8 mouse cellular contexts compared by ENCODE assay signal in the genomic region with DNA sequence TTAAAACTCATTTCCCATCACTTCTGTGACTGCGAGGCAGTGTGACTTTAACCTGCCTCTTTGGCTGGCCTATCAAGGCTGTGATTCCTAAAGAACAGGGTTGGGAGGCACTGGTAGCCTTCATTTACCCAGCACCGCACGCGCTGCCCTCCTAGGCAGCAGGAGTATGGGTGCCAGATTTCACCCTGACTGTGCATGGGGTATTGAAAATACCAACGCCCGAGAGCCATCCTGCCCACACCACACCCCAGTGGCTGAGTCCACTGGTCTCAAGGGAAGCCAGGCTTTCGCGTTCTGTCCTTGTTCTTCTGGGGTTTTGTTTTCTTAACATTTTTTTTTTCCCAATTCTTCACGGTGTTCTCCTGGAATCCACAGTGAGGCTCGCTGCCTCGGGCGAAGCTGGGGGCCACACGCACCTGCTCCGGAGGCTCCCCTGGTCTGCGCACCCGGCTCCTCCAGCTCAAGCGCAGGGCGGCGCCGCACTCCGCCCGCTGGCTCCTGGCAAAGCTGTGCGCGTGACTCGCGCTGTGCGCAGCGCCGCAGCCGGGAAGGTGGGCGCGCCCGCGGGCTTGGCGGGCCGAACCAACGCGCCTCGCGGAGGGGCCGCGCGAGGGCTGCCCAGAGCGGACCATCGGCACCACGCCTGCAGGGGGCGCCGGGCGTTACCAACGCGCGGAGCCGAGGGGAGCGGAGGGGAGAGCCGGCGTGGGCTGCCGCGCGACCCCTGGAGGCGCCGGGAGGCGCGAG. TPM values are rescaled to one million over a fixed set of nuclear protein-coding genes. Genes with fewer than 3 reads are reported as not detected.
DNase-seq lines count a peak whose midpoint lies in the region; ATAC-seq lines count a peak whose summit lies in the region.

A gene (plus strand): TSS at position 572 of the 747 bp plus-strand sequence.

- H3K4me3 ChIP-seq in hindbrain, embryonic 12.5 days, result peak within 1 kb of the TSS; percentile 71

- WGBS in hindbrain, embryonic 12.5 days, result 1% methylated on average over 49 of the region's 63 CpGs

- H3K27ac ChIP-seq in hindbrain, embryonic 12.5 days, result peak within 1 kb of the TSS; percentile 76

- H3K36me3 ChIP-seq in hindbrain, embryonic 12.5 days, result no peaks in the 10 kb centered on the region

- peak; percentile 93 for ATAC-seq in hindbrain, embryonic 12.5 days (ENCODE audit: low FRiP score)

- H3K9ac ChIP-seq in hindbrain, embryonic 12.5 days, result peak within 1 kb of the TSS; percentile 88

- peak within 1 kb of the TSS; percentile 86 for H3K4me2 ChIP-seq in hindbrain, embryonic 12.5 days (replicated peaks)

- peak; percentile 95 for DNase-seq in NIH3T3 (ENCODE audit: low read depth)
- DNase-seq in cerebellum, postnatal 10 days, result peak; percentile 97
- DNase-seq in frontal cortex, postnatal 25 days (ENCODE audit: low spot score in 2 of 2), result peak; percentile 87 to 90
- DNase-seq in layer of hippocampus, postnatal 25 days (ENCODE audit: extremely low spot score in 1 of 2, low spot score in 1 of 2), result peak; percentile 91 to 96
- DNase-seq in lung, postnatal 10 days, result peak; percentile 94
- DNase-seq in ovary, postnatal 36 days (ENCODE audit: low spot score), result peak; percentile 89
- peak; percentile 73 to 77 for DNase-seq in thymus, postnatal 36 days

- peaks cover 17% of the 10 kb centered on the region for H3K4me1 ChIP-seq in hindbrain, embryonic 12.5 days

- H3K9me3 ChIP-seq in hindbrain, embryonic 12.5 days (replicated peaks), result no peaks in the 10 kb centered on the region

- H3K27me3 ChIP-seq in hindbrain, embryonic 12.5 days, result no peaks in the 10 kb centered on the region; the same call in 1 of the 2 replicates

RNA-seq across cellular contexts. Expression of the gene that starts here (rescaled TPM):
- 55.0 and 68.9 TPM in 2 replicates for polyA plus RNA-seq in hindbrain, embryonic 12.5 days (2016; fragmentation: Nextera tagmentation; extraction: Ambion mirVana)
- 100 to 1,000 TPM; 122 to 123 TPM for total RNA-seq in layer of hippocampus, postnatal 25 days (2021)

Comparison
In these comparisons a context has a peak if more than half of its experiments do, and no peak if none do; other contexts are left out.
1. Peak in every context shown above with its lines: DNase-seq, ATAC-seq, H3K4me3 ChIP-seq and H3K27ac ChIP-seq.